Comparison of ENCODE assay signal across 14 mouse cellular contexts in the genomic region with DNA sequence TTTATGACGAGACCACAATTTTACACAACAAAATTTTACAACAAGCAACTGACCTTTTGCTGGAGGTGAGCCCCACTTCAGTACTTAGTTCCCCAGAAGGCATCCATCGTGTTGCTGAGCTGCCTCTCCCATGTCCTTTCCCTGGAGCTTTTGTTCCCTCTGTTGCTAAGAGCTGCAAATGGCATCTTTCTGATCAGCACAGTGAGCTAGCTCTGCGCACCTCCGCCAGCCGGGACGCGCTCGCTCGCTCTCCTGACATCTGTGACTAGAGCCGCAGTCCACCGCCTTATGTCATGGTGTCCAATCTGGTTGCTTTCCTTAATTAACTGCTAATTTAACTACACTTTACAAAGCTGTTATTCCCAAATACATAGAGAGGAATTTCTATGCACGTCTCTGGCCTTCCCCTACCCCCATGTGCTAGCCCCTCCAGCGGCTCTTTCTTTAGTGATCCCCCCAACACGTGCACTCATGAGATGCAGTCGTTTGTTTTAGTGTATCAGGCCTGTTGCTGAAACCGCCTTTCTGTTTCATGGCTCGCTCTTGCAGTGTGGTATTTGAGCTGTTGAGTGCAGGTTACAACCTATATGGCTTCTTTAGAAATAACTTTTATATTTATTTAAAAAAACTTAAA.
DNase-seq lines count a peak whose midpoint lies in the region; ATAC-seq and TF ChIP-seq lines count a peak whose summit lies in the region.
"Had no signal": no experiment of that assay in that cellular context is flagged by ENCODE, and none has a peak within 500 bp of the region (broad histone marks: within the 10 kb centered on the region; RNA-seq: fewer than 3 reads in every experiment).

No protein-coding gene starts in this region.

- peaks cover 51% of the 10 kb centered on the region for H3K4me1 ChIP-seq in embryonic facial prominence, embryonic 12.5 days
- peaks cover 56% of the 10 kb centered on the region for H3K4me1 ChIP-seq in hindbrain, embryonic 15.5 days (replicated peaks)
- H3K4me1 ChIP-seq in midbrain, postnatal 0 days (ENCODE audit: insufficient read depth, low read length), result peaks cover 7% of the 10 kb centered on the region

- peak; percentile 47 to 54 for DNase-seq in cerebellum, postnatal 10 days
- DNase-seq in midbrain, postnatal 0 days (ENCODE audit: low spot score), result peak; percentile 44
- no peak for DNase-seq in gastrocnemius, postnatal 4 days (ENCODE audit: low spot score in 2 of 2)
- no peak for DNase-seq in left cerebral cortex, adult 8-10 months (ENCODE audit: low spot score in 2 of 2)
- DNase-seq: adrenal gland, adult 8-10 months; cerebellum, adult 2 months; right cerebral cortex, adult 18-20 months had no signal

- no peak overlapping the region for H3K4me3 ChIP-seq in embryonic facial prominence, embryonic 12.5 days
- no peak overlapping the region for H3K4me3 ChIP-seq in hindbrain, embryonic 15.5 days
- no peak overlapping the region for H3K4me3 ChIP-seq in midbrain, postnatal 0 days (ENCODE audit: low read depth, low read length)
- H3K4me3 ChIP-seq: limb, embryonic 13.5 days; lung, embryonic 15.5 days had no signal

- no peaks in the 10 kb centered on the region for H3K9me3 ChIP-seq in embryonic facial prominence, embryonic 12.5 days
- no peaks in the 10 kb centered on the region for H3K9me3 ChIP-seq in hindbrain, embryonic 15.5 days
- no peaks in the 10 kb centered on the region for H3K9me3 ChIP-seq in midbrain, postnatal 0 days (ENCODE audit: low read length)
- H3K9me3 ChIP-seq: limb, embryonic 13.5 days; lung, embryonic 15.5 days had no signal

- 0 out of 2 replicates have a peak overlapping the region, but pooled peaks have one; percentile 30 for H3K27ac ChIP-seq in embryonic facial prominence, embryonic 12.5 days
- peak overlapping the region; percentile 49; the same call in 1 of the 2 replicates for H3K27ac ChIP-seq in hindbrain, embryonic 15.5 days (replicated peaks)
- no peak overlapping the region for H3K27ac ChIP-seq in midbrain, postnatal 0 days (ENCODE audit: low read depth, low read length)
- H3K27ac ChIP-seq: limb, embryonic 13.5 days; stomach, postnatal 0 days had no signal

- no peak for TF ChIP-seq CTCF in midbrain, postnatal 0 days (IDR thresholded peaks at IDR 0.05)

- peaks cover 10% of the 10 kb centered on the region for H3K36me3 ChIP-seq in embryonic facial prominence, embryonic 12.5 days
- no peaks in the 10 kb centered on the region; the same call in 1 of the 2 replicates for H3K36me3 ChIP-seq in hindbrain, embryonic 15.5 days
- peaks cover 6% of the 10 kb centered on the region; the same call in 1 of the 2 replicates for H3K36me3 ChIP-seq in midbrain, postnatal 0 days (ENCODE audit: insufficient read depth, low read length)

- H3K9ac ChIP-seq in embryonic facial prominence, embryonic 12.5 days, result no peak overlapping the region
- no peak overlapping the region for H3K9ac ChIP-seq in hindbrain, embryonic 15.5 days
- H3K9ac ChIP-seq in midbrain, postnatal 0 days (replicated peaks; ENCODE audit: low read length, poor library complexity, severe bottlenecking), result no peak overlapping the region
- H3K9ac ChIP-seq: limb, embryonic 13.5 days; lung, embryonic 15.5 days had no signal

- no peak overlapping the region for H3K4me2 ChIP-seq in embryonic facial prominence, embryonic 12.5 days (replicated peaks)
- no peak overlapping the region for H3K4me2 ChIP-seq in hindbrain, embryonic 15.5 days
- H3K4me2 ChIP-seq in midbrain, postnatal 0 days (ENCODE audit: low read depth, low read length, poor library complexity, severe bottlenecking), result no peak overlapping the region
- H3K4me2 ChIP-seq: limb, embryonic 13.5 days; lung, embryonic 15.5 days had no signal

- H3K27me3 ChIP-seq in embryonic facial prominence, embryonic 12.5 days, result no peaks in the 10 kb centered on the region
- no peaks in the 10 kb centered on the region for H3K27me3 ChIP-seq in hindbrain, embryonic 15.5 days
- no peaks in the 10 kb centered on the region for H3K27me3 ChIP-seq in midbrain, postnatal 0 days (ENCODE audit: insufficient read depth, low read length)
- H3K27me3 ChIP-seq: limb, embryonic 13.5 days; lung, embryonic 15.5 days had no signal

- ATAC-seq in cerebellum, adult (ENCODE audit: insufficient number of reproducible peaks, low FRiP score, low TSS enrichment), result no peak
- ATAC-seq in embryonic facial prominence, embryonic 12.5 days (ENCODE audit: insufficient number of reproducible peaks, insufficient read depth, low FRiP score, low TSS enrichment), result no peak
- peak; percentile 47 for ATAC-seq in hindbrain, embryonic 15.5 days (ENCODE audit: low FRiP score, low read depth)
- ATAC-seq in midbrain, postnatal 0 days (ENCODE audit: low FRiP score), result peak; percentile 28; the same call in 1 of the 2 replicates
- ATAC-seq in megakaryocyte progenitor cell, adult 5-6 weeks (replicated peaks; ENCODE audit: poor library complexity), result no peak

- 72% methylated on average over 17 of the region's 17 CpGs for WGBS in embryonic facial prominence, embryonic 12.5 days
- 21% methylated on average over 17 of the region's 17 CpGs for WGBS in hindbrain, embryonic 15.5 days
- WGBS in midbrain, postnatal 0 days, result 35% methylated on average over 17 of the region's 17 CpGs

Comparison
In these comparisons a context has a peak if more than half of its experiments do, and no peak if none do; other contexts are left out.
1. DNase-seq: peak in cerebellum, postnatal 10 days (2 of 2) and midbrain, postnatal 0 days (single experiment); none in gastrocnemius, postnatal 4 days (0 of 2) and left cerebral cortex, adult 8-10 months (0 of 2).
2. ATAC-seq: peak in hindbrain, embryonic 15.5 days (single experiment) and midbrain, postnatal 0 days (single experiment); none in cerebellum, adult (single experiment), embryonic facial prominence, embryonic 12.5 days (single experiment) and megakaryocyte progenitor cell, adult 5-6 weeks (single experiment).